Mouse (Mus musculus): ENCODE data around the gene Cnga3. TPM values are rescaled to one million over a fixed set of nuclear protein-coding genes. Genes with fewer than 3 reads are reported as not detected.

Gene Cnga3
- polyA plus RNA-seq, 1 experiment from 2014 or later = not detected

DNA sequence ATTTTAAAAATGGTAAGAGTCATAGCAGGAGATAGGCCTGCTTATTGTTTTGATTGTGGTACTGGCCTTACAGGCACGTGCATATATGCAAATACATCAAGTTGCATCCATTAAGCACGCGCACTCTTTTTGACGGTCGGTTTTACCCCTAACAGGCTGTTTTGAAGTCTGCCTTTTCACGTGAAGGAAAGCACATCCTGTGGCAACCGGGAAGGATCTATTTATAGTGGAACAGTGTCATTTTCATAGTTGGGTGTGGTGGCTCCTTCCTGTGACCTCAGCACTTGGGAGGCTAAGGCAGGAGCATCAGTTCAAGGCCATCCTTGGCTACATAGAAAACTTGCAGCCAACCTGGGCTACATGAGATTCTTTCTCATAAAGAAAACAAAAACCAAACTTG, 72.3 kb downstream of the Cnga3 start:
- WGBS = 79% methylated on average over 7 of the region's 7 CpGs
- H3K9ac ChIP-seq = no peak overlapping the region
- H3K27me3 ChIP-seq = no peaks in the 10 kb centered on the region
- no peak overlapping the region for H3K27ac ChIP-seq
- no peak overlapping the region for H3K4me2 ChIP-seq (replicated peaks)
- H3K36me3 ChIP-seq = no peaks in the 10 kb centered on the region
- no peaks in the 10 kb centered on the region for H3K4me1 ChIP-seq
- H3K9me3 ChIP-seq = no peaks in the 10 kb centered on the region
- ATAC-seq (ENCODE audit: insufficient number of reproducible peaks, insufficient read depth, low FRiP score, low TSS enrichment) = no peak
- H3K4me3 ChIP-seq = no peak overlapping the region

GRCm38 (mm10) chr1:37287748-37288147, 73.5 kb downstream of the Cnga3 start:
- Histone ChIP-seq H3K9me3 (no peaks in the 10 kb centered on the region), H3K27ac (no peak overlapping the region), H3K27me3 (no peaks in the 10 kb centered on the region), H3K4me3 (no peak overlapping the region), H3K9ac (no peak overlapping the region), H3K4me2 (replicated peaks) (no peak overlapping the region), H3K36me3 (no peaks in the 10 kb centered on the region), H3K4me1 (no peaks in the 10 kb centered on the region)
- no peak for ATAC-seq (ENCODE audit: insufficient number of reproducible peaks, insufficient read depth, low FRiP score, low TSS enrichment)
- WGBS = 76% methylated on average over 1 of the region's 1 CpGs

DNA sequence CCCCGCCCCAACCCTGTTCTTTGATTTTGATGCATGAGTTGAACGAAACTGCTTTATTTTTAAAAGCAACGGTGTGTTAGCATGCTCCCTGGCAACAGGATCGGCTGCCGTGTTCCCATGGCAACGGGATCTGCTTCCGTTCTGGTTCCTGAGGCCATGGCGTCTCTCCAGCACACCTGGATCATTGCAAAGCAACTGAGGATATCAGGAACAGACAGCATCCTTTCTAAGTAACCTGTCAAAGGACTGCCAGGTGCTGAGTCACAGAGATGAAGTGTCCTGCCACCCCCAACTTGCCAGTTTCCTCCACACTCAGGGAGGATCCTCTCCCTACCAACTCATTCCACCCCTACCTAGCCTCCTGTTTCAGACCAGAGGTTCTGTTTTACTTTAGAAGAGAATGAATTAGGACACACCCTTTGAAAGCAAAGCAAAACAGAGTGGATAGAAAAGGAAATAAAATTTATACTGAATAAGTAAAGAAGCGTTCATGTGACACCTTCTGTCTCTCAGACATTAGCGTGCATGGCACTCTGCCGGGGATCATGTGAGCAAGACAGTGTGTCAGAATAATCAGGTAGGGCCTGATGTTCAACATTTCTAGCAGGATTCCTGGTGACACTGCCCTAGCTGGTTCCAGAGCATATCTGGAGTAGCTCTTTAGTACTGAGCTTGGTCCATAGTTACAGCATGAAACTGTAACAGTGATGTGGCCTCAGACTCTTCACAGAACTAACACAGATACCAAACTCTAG, 74.1 kb downstream of the Cnga3 start:
- Histone ChIP-seq H3K9me3 (no peaks in the 10 kb centered on the region), H3K4me2 (replicated peaks) (no peak overlapping the region), H3K4me1 (no peaks in the 10 kb centered on the region), H3K27ac (no peak overlapping the region), H3K27me3 (no peaks in the 10 kb centered on the region), H3K36me3 (no peaks in the 10 kb centered on the region), H3K4me3 (no peak overlapping the region), H3K9ac (no peak overlapping the region)
- 64% methylated on average over 11 of the region's 11 CpGs for WGBS
- no peak for ATAC-seq (ENCODE audit: insufficient number of reproducible peaks, insufficient read depth, low FRiP score, low TSS enrichment)

DNA sequence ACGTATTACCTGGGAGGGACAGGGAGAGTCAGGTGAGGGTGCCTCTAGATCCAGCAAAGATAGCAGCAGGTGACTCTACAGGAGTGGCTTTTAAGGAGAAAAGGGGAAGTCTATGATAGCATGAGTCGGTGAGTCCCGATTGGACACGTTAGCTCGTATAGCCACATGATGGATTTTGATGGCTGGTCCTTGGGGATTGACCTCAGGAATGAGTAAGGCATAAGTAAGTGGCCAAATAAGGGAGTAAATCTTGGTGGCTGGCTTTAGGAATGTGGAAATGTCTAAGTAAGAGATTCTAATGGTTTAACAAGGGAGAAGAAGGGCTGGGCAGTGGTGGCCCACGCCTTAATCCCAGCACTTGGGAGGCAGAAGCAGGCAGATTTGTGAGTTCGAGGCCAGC, 74.7 kb downstream of the Cnga3 start:
- Histone ChIP-seq H3K36me3 (no peaks in the 10 kb centered on the region), H3K4me1 (no peaks in the 10 kb centered on the region), H3K4me3 (no peak overlapping the region), H3K9ac (no peak overlapping the region), H3K27ac (no peak overlapping the region), H3K9me3 (no peaks in the 10 kb centered on the region), H3K27me3 (no peaks in the 10 kb centered on the region), H3K4me2 (replicated peaks) (no peak overlapping the region)
- ATAC-seq (ENCODE audit: insufficient number of reproducible peaks, insufficient read depth, low FRiP score, low TSS enrichment) = no peak
- WGBS = 83% methylated on average over 7 of the region's 7 CpGs

DNA sequence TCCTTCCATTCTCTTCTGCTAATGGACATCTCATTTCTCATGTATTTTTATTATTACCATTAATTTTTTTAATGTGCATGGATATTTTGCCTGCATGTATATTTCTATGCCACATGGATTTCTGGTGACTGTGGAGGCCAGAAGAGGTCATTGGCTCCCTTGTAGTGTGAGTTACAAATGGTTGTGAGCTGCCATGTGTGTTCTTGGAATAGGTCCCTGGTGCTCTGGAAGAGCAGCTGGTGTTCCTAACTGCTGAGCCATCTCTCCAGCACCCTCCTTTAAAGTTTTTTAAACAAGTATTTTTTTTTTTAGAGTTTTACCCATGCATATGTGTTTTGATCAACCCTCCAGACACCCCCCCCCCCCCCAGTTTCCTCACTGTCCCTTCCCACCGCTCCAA, 82.2 kb downstream of the Cnga3 start:
- Histone ChIP-seq H3K4me3 (no peak overlapping the region), H3K9ac (no peak overlapping the region), H3K4me1 (peaks cover 8% of the 10 kb centered on the region), H3K27ac (no peak overlapping the region), H3K4me2 (replicated peaks) (no peak overlapping the region), H3K27me3 (no peaks in the 10 kb centered on the region), H3K9me3 (no peaks in the 10 kb centered on the region), H3K36me3 (no peaks in the 10 kb centered on the region)
- WGBS = 45% methylated on average over 1 of the region's 1 CpGs
- ATAC-seq (ENCODE audit: insufficient number of reproducible peaks, insufficient read depth, low FRiP score, low TSS enrichment) = no peak

DNA sequence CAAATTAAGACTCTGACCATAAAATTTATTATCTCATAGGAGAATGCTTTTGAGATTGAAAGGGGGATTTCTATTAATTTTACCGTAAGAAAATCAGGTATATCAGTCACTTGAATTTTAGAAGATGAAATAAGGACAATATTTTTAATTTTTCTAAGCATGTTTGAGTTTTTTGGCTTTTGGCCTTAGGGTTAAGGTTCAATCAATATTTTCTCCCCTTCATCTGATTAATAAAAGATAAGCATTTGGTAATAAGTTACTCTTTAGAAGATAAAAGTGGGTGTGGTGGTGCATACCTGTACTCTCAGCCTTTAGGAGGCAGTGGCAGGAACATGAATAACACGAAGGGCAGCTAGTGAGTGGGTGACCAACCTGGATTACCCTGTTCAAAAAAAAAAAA, 84.7 kb downstream of the Cnga3 start:
- Histone ChIP-seq H3K27ac (no peak overlapping the region), H3K27me3 (no peaks in the 10 kb centered on the region), H3K9me3 (no peaks in the 10 kb centered on the region), H3K9ac (no peak overlapping the region), H3K4me1 (peaks cover 8% of the 10 kb centered on the region), H3K36me3 (no peaks in the 10 kb centered on the region), H3K4me2 (replicated peaks) (no peak overlapping the region), H3K4me3 (no peak overlapping the region)
- ATAC-seq (ENCODE audit: insufficient number of reproducible peaks, insufficient read depth, low FRiP score, low TSS enrichment) = no peak
- 83% methylated on average over 2 of the region's 2 CpGs for WGBS

DNA sequence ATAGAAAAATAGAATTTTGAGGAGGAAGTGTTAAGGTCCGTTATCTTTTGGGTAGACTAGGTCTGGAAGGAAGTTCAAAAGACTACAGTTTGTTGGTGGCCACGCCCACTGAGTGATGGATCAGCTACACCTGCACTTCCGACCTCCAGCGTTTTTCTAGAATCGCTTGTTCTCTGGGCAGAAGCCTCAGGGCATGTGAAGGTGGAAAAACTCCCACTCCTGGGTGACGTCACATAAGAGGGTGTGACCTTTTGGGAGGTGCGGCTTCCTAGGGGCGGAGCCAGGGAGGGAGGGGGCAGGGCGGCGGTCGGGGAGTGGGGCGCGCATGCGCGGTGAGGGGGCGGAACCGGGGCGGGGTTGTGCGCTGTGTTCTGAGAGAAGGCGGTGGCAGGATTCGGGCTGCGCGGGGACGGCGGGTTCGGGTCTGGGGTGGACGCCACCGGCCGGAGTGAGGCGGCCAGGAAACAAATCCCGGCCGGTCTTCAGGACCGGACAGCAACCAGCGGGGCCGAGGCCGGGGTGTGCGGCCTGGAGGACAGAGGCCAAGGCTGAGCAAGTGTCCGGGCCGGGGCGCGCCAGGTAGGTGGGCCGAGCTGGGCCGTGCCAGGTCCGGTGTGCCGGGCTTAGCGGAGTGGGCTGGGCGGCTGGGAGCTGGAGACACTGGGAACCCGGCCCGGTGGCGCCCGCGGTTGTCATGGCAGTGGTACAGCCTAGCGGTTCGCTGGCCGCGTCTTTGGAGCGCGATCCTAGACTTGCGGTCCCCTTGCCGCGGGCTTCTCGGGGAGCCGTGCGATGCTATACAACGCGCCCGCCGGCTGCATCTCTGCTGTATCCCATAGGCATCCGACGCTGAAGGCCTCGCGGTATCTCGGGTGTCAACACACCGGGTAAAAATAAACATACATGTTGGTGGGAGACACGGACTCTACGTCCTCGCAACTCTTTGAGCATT, 85.6 kb downstream of the Cnga3 start, which contains the start of gene Inpp4a:
TSS of gene Inpp4a (plus strand) at position 326 of the 952 bp plus-strand sequence.
- H3K4me3 ChIP-seq = peak within 1 kb of the TSS; percentile 91
- H3K9ac ChIP-seq = peak within 1 kb of the TSS; percentile 77
- H3K36me3 ChIP-seq = no peaks in the 10 kb centered on the region
- no peaks in the 10 kb centered on the region for H3K27me3 ChIP-seq
- 0 out of 2 replicates have a peak within 1 kb of the TSS, but pooled peaks have one; percentile 36 for H3K27ac ChIP-seq
- peak; percentile 87 for ATAC-seq (ENCODE audit: insufficient number of reproducible peaks, insufficient read depth, low FRiP score, low TSS enrichment)
- WGBS = under 1% methylated on average over 77 of the region's 77 CpGs
- peaks cover 8% of the 10 kb centered on the region for H3K4me1 ChIP-seq
- no peaks in the 10 kb centered on the region for H3K9me3 ChIP-seq
- peak within 1 kb of the TSS; percentile 68 for H3K4me2 ChIP-seq (replicated peaks)

DNA sequence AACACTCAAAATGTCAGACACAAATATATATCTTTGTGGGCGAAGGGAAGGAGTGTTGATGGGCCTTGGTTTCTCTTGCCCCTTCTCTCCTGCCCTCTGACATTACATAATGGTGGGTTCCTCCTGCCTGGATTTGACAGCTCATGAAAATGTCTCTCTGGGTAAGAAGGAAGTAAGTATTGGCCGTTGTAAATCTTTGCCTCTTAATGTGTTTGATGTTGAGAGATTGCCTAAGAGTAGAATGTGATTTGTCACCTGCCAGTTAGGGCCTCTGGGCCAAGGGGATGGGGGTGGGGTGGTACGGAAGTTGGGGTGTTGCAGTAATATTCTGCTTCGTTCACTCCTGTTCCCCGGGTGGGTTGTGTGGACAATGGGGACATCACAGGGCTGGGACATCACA, 86.4 kb downstream of the Cnga3 start:
- Histone ChIP-seq H3K27me3 (no peaks in the 10 kb centered on the region), H3K9ac (peak overlapping the region; percentile 77), H3K4me3 (peak overlapping the region; percentile 91), H3K4me2 (replicated peaks) (peak overlapping the region; percentile 68), H3K36me3 (no peaks in the 10 kb centered on the region), H3K27ac (no peak overlapping the region), H3K9me3 (no peaks in the 10 kb centered on the region), H3K4me1 (peaks cover 8% of the 10 kb centered on the region)
- ATAC-seq (ENCODE audit: insufficient number of reproducible peaks, insufficient read depth, low FRiP score, low TSS enrichment) = no peak
- 81% methylated on average over 5 of the region's 5 CpGs for WGBS

GRCm38 (mm10) chr1:37302801-37303200, 88.6 kb downstream of the Cnga3 start:
- WGBS = 71% methylated on average over 3 of the region's 3 CpGs
- H3K9ac ChIP-seq = no peak overlapping the region
- H3K27ac ChIP-seq = no peak overlapping the region
- peaks cover 8% of the 10 kb centered on the region for H3K4me1 ChIP-seq
- H3K27me3 ChIP-seq = no peaks in the 10 kb centered on the region
- no peaks in the 10 kb centered on the region for H3K9me3 ChIP-seq
- no peak overlapping the region for H3K4me2 ChIP-seq (replicated peaks)
- no peak overlapping the region for H3K4me3 ChIP-seq
- no peaks in the 10 kb centered on the region for H3K36me3 ChIP-seq
- ATAC-seq (ENCODE audit: insufficient number of reproducible peaks, insufficient read depth, low FRiP score, low TSS enrichment) = no peak

- Histone ChIP-seq H3K36me3 (no peaks in the 10 kb centered on the region), H3K27me3 (no peaks in the 10 kb centered on the region), H3K4me2 (replicated peaks) (no peak overlapping the region), H3K9me3 (peaks cover 6% of the 10 kb centered on the region; the same call in 1 of the 2 replicates), H3K4me1 (peaks cover 2% of the 10 kb centered on the region), H3K4me3 (no peak overlapping the region), H3K9ac (no peak overlapping the region), H3K27ac (no peak overlapping the region)
- no peak for ATAC-seq (ENCODE audit: insufficient number of reproducible peaks, insufficient read depth, low FRiP score, low TSS enrichment)
- 76% methylated on average over 9 of the region's 9 CpGs for WGBS
These were observed 91.6 kb downstream of the Cnga3 start for GRCm38 (mm10) chr1:37305691-37306287.

DNA sequence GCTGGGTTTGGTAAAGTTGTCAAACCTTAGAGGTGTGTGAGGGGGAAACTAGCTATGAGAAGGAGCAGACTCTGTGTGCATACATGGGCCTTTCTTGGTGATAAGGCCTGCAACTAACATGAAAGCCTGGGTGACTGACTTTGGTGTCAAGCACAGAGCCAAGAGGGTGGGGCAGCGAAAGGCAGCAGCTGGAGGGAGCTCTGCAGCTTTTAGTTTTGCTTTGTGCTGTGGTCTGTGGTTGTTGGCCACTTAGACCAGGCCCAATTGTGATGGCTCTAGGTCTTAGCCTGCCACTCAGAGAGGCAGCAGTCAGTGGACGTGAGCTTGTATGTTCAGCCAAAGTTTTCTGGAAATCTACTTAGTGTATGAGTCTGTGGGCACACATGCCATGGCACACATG, 93.4 kb downstream of the Cnga3 start:
- Histone ChIP-seq H3K9me3 (peaks cover 9% of the 10 kb centered on the region; the same call in 1 of the 2 replicates), H3K4me3 (no peak overlapping the region), H3K27ac (no peak overlapping the region), H3K4me1 (no peaks in the 10 kb centered on the region), H3K9ac (no peak overlapping the region), H3K4me2 (replicated peaks) (no peak overlapping the region), H3K27me3 (no peaks in the 10 kb centered on the region), H3K36me3 (no peaks in the 10 kb centered on the region)
- 93% methylated on average over 2 of the region's 2 CpGs for WGBS
- no peak for ATAC-seq (ENCODE audit: insufficient number of reproducible peaks, insufficient read depth, low FRiP score, low TSS enrichment)

All from embryonic facial prominence, embryonic 12.5 days (tissue).